Mouse (Mus musculus) testis, adult 2 months (tissue): ENCODE results near the gene Glt28d2.

Experiments used
- CTCF ChIP-seq: fragments of 200-500 bp; IDR thresholded peaks from 2 replicates; pipeline ENCODE4 v1.5.1; 2012; ENCODE audit warnings: low read depth, mild to moderate bottlenecking, inconsistent platforms, low read length, moderate library complexity; ENCODE audit not compliant: control insufficient read depth, insufficient read depth, insufficient replicate concordance
- POLR2A ChIP-seq: fragments of 200-500 bp; IDR thresholded peaks from 2 replicates; pipeline ENCODE4 v1.6.1; 2012; ENCODE audit warnings: low read depth, mild to moderate bottlenecking, inconsistent platforms, low read length, moderate library complexity; ENCODE audit not compliant: control insufficient read depth

- TF ChIP-seq POLR2A (no peak), CTCF (no peak)
Measured at GRCm38 (mm10) chr3:85859311-85859710, 28.0 kb downstream of the Glt28d2 start.
